Mouse (Mus musculus) cortical plate, adult 2 months (tissue): Measurements from ENCODE around the gene Vasp.

ENCODE experiments used
- CTCF ChIP-seq: fragments of 200-500 bp; IDR thresholded peaks from 2 replicates; pipeline ENCODE4 v1.5.1; 2011; ENCODE audit warnings: mild to moderate bottlenecking, control low read depth, low read length; ENCODE audit not compliant: insufficient read depth; ENCODE audit errors: extremely low read depth
- POLR2A ChIP-seq: fragments of 200-500 bp; IDR thresholded peaks from 2 replicates; pipeline ENCODE4 v1.6.1; 2011; ENCODE audit warnings: mild to moderate bottlenecking, low read length, control low read depth; ENCODE audit not compliant: insufficient read depth; ENCODE audit errors: extremely low read depth

GRCm38 (mm10) chr7:19240905-19241463, 30.6 kb downstream of the Vasp start:
- TF ChIP-seq CTCF: no peak
- TF ChIP-seq POLR2A: no peak
